ENCODE assay signal across 25 mouse cellular contexts in genomic region chr6:37481147-37481546, GRCm38 (mm10). TPM values are rescaled to one million over a fixed set of nuclear protein-coding genes. Genes with fewer than 3 reads are reported as not detected.
A peak's percentile ranks its signal among the peaks of the same experiment; 100 is the strongest.
DNase-seq lines count a peak whose midpoint lies in the region; ATAC-seq and TF ChIP-seq lines count a peak whose summit lies in the region.
"Had no signal": no experiment of that assay in that cellular context is flagged by ENCODE, and none has a peak within 500 bp of the region (broad histone marks: within the 10 kb centered on the region; RNA-seq: fewer than 3 reads in every experiment).

No protein-coding gene starts in this region.

- no peaks in the 10 kb centered on the region for H3K36me3 ChIP-seq in heart, embryonic 10.5 days
- no peaks in the 10 kb centered on the region for H3K36me3 ChIP-seq in lung, postnatal 0 days (ENCODE audit: insufficient read depth, low read length)
- H3K36me3 ChIP-seq: embryonic facial prominence, embryonic 10.5 days; heart, embryonic 15.5 days; hindbrain, embryonic 13.5 days had no signal

- no peak for TF ChIP-seq CTCF in lung, postnatal 0 days (IDR thresholded peaks at IDR 0.05)

- no peak overlapping the region for H3K4me2 ChIP-seq in lung, postnatal 0 days (replicated peaks; ENCODE audit: low read depth, low read length)
- H3K4me2 ChIP-seq: forebrain, embryonic 13.5 days; heart, embryonic 11.5 days; heart, embryonic 15.5 days; hindbrain, embryonic 13.5 days had no signal

- peak; percentile 34 for DNase-seq in heart, adult 11 months
- no peak for DNase-seq in heart, embryonic 10.5 days (ENCODE audit: low spot score)
- DNase-seq in 3T3-L1 (ENCODE audit: low read depth, low spot score), result peak; percentile 21
- DNase-seq in layer of hippocampus, postnatal 36 days, result no peak
- no peak for DNase-seq in ovary, postnatal 36 days (ENCODE audit: low spot score)
- no peak for DNase-seq in lung, postnatal 0 days (ENCODE audit: low spot score)
- DNase-seq: adrenal gland, adult 2 months; adrenal gland, postnatal 25 days; cerebellum, adult 18-20 months; cerebellum, postnatal 10 days; forebrain, postnatal 0 days; gastrocnemius, adult 2 months; gastrocnemius, postnatal 25 days; heart, adult 18-20 months; heart, postnatal 14 days had no signal

- no peak for TF ChIP-seq EP300 in lung, postnatal 0 days (IDR thresholded peaks at IDR 0.05)

- H3K9me3 ChIP-seq in heart, embryonic 10.5 days, result no peaks in the 10 kb centered on the region
- no peaks in the 10 kb centered on the region for H3K9me3 ChIP-seq in lung, postnatal 0 days (ENCODE audit: low read length)
- H3K9me3 ChIP-seq: embryonic facial prominence, embryonic 10.5 days; forebrain, embryonic 13.5 days; heart, embryonic 15.5 days; hindbrain, embryonic 13.5 days had no signal

- WGBS in heart, embryonic 10.5 days, result 67% methylated on average over 3 of the region's 3 CpGs
- WGBS in lung, postnatal 0 days, result 60% methylated on average over 3 of the region's 3 CpGs

- peak; percentile 100 for ATAC-seq in CD4-positive, CD25-positive, alpha-beta regulatory T cell, adult 4 months
- peak; percentile 100 for ATAC-seq in inflammation-experienced regulatory T-cells, adult 6 months
- ATAC-seq in lung, postnatal 0 days, result no peak
- ATAC-seq: forebrain, embryonic 13.5 days; forebrain, postnatal 0 days had no signal

- H3K4me1 ChIP-seq in heart, embryonic 10.5 days, result no peaks in the 10 kb centered on the region
- no peaks in the 10 kb centered on the region for H3K4me1 ChIP-seq in lung, postnatal 0 days (ENCODE audit: insufficient read depth, low read depth, low read length)
- H3K4me1 ChIP-seq: embryonic facial prominence, embryonic 10.5 days; forebrain, embryonic 13.5 days; heart, embryonic 15.5 days; hindbrain, embryonic 13.5 days had no signal

- H3K9ac ChIP-seq in lung, postnatal 0 days (replicated peaks; ENCODE audit: low read depth), result no peak overlapping the region
- H3K9ac ChIP-seq: forebrain, embryonic 13.5 days; forebrain, postnatal 0 days; heart, embryonic 15.5 days; hindbrain, embryonic 13.5 days had no signal

- H3K27me3 ChIP-seq in heart, embryonic 10.5 days (ENCODE audit: insufficient read depth, poor library complexity, severe bottlenecking), result no peaks in the 10 kb centered on the region
- H3K27me3 ChIP-seq in lung, postnatal 0 days (replicated peaks; ENCODE audit: insufficient read depth, low read length), result no peaks in the 10 kb centered on the region
- H3K27me3 ChIP-seq: forebrain, embryonic 13.5 days; heart, embryonic 15.5 days; hindbrain, embryonic 13.5 days had no signal

- H3K27ac ChIP-seq in heart, embryonic 10.5 days, result no peak overlapping the region
- no peak overlapping the region for H3K27ac ChIP-seq in lung, postnatal 0 days (ENCODE audit: low read length)
- H3K27ac ChIP-seq: embryonic facial prominence, embryonic 10.5 days; forebrain, embryonic 13.5 days; gastrocnemius, adult 2 months; heart, embryonic 15.5 days; hindbrain, embryonic 13.5 days had no signal

- no peak overlapping the region for H3K4me3 ChIP-seq in heart, embryonic 10.5 days
- H3K4me3 ChIP-seq in lung, postnatal 0 days (ENCODE audit: low read depth, low read length), result no peak overlapping the region
- H3K4me3 ChIP-seq: embryonic facial prominence, embryonic 10.5 days; forebrain, embryonic 13.5 days; gastrocnemius, adult 2 months; heart, embryonic 15.5 days; hindbrain, embryonic 13.5 days had no signal

RNA-seq across cellular contexts. Expression of gene Creb3l2, which starts 39.2 kb away (rescaled TPM):
- polyA plus RNA-seq in heart, embryonic 10.5 days (2016; fragmentation: Nextera tagmentation; extraction: Ambion mirVana), result 33.5 and 36.3 TPM in 2 replicates
- polyA plus RNA-seq in CD4-positive, CD25-positive, alpha-beta regulatory T cell, adult 4 months (2017; shearing (Covaris generic)), result 1 to 10 TPM; 3.2 to 3.3 TPM
- polyA plus RNA-seq in inflammation-experienced regulatory T-cells, adult 6 months (2017; shearing (Covaris generic)), result 1 to 10 TPM; 2.3 to 3.6 (median 2.6) TPM
- 10 to 100 TPM; 10.7 to 11.5 TPM for total RNA-seq in layer of hippocampus, postnatal 36 days (2021)
- 23.6 and 23.8 TPM in 2 replicates for polyA plus RNA-seq in lung, postnatal 0 days (2015; fragmentation: Nextera tagmentation; extraction: Ambion mirVana)
- total RNA-seq: MEL had no signal

RNA-seq across cellular contexts. Expression of gene Akr1d1, which starts 48.8 kb away (rescaled TPM):
- not detected in 2 replicates for polyA plus RNA-seq in heart, embryonic 10.5 days (2016; fragmentation: Nextera tagmentation; extraction: Ambion mirVana)
- not detected for polyA plus RNA-seq in CD4-positive, CD25-positive, alpha-beta regulatory T cell, adult 4 months (2017; shearing (Covaris generic))
- polyA plus RNA-seq in inflammation-experienced regulatory T-cells, adult 6 months (2017; shearing (Covaris generic)), result not detected
- total RNA-seq in layer of hippocampus, postnatal 36 days (2021), result not detected
- polyA plus RNA-seq in lung, postnatal 0 days (2015; fragmentation: Nextera tagmentation; extraction: Ambion mirVana), result not detected in 2 replicates
- total RNA-seq: forebrain, postnatal 0 days; gastrocnemius, adult 2 months; gastrocnemius, postnatal 25 days; heart, adult 18-20 months; heart, postnatal 14 days; hematopoietic stem cell, adult 5-6 weeks; MEL had no signal
- polyA plus RNA-seq: embryonic facial prominence, embryonic 10.5 days; embryonic facial prominence, embryonic 14.5 days; forebrain, embryonic 13.5 days; forebrain, postnatal 0 days; heart, embryonic 11.5 days; heart, embryonic 15.5 days; hindbrain, embryonic 13.5 days had no signal

Comparison
In these comparisons a context has a peak if more than half of its experiments do, and no peak if none do; other contexts are left out.
1. DNase-seq: peak in heart, adult 11 months (single experiment) and 3T3-L1 (single experiment); none in heart, embryonic 10.5 days (single experiment), layer of hippocampus, postnatal 36 days (0 of 2), ovary, postnatal 36 days (single experiment) and lung, postnatal 0 days (single experiment).